Mouse (Mus musculus) T-helper 17 cell (primary cell): Measurements from ENCODE around the gene Cyfip2.

Experiments used
- in situ Hi-C, 2 experiments: fragments of 300-600 bp; cut with MboI, MseI; formaldehyde crosslinking; loops; 1 replicate in 1 of 2; 2 replicates in 1 of 2; pipeline ENCODE4 v1.15.1; 2025; ENCODE audit warnings: high pct_unique_total_duplicates in 2 of 2

Cyfip2 gene

GRCm38 (mm10) chr11:46236976-46237375 lies 75.7 kb downstream of the Cyfip2 start:
- in situ Hi-C loops = no loop called here

- in situ Hi-C loops = no loop called here
These were observed 77.3 kb downstream of the Cyfip2 start, which contains the start of gene Fndc9 for GRCm38 (mm10) chr11:46235334-46235733. TSS of gene Fndc9 (plus strand) at chr11:46235531.

GRCm38 (mm10) chr11:46233966-46234365 lies 78.7 kb downstream of the Cyfip2 start:
- in situ Hi-C loops = no loop called here

- in situ Hi-C loops = no loop called here
These were observed 79.9 kb downstream of the Cyfip2 start for GRCm38 (mm10) chr11:46232803-46233202.

GRCm38 (mm10) chr11:46230184-46230583 lies 82.5 kb downstream of the Cyfip2 start:
- in situ Hi-C loops = no loop called here

GRCm38 (mm10) chr11:46225345-46225744 lies 87.3 kb downstream of the Cyfip2 start:
- in situ Hi-C loops = no loop called here

- in situ Hi-C loops = no loop called here
These were observed 89.1 kb downstream of the Cyfip2 start for GRCm38 (mm10) chr11:46223575-46223974.

GRCm38 (mm10) chr11:46220211-46220610 lies 92.4 kb downstream of the Cyfip2 start:
- in situ Hi-C loops = no loop called here

GRCm38 (mm10) chr11:46219380-46219779 lies 93.3 kb downstream of the Cyfip2 start:
- in situ Hi-C loops = loop anchor here in 1 of 2 experiments (10.0 kb wide), 1 partner anchor 185 kb away; no protein-coding TSS in a partner anchor

GRCm38 (mm10) chr11:46218584-46218983 lies 94.1 kb downstream of the Cyfip2 start:
- in situ Hi-C loops = loop anchor here in 1 of 2 experiments (10.0 kb wide), 1 partner anchor 184 kb away; no protein-coding TSS in a partner anchor

GRCm38 (mm10) chr11:46217686-46218085 lies 95.0 kb downstream of the Cyfip2 start:
- in situ Hi-C loops = loop anchor here in 1 of 2 experiments (10.0 kb wide), 1 partner anchor 183 kb away; no protein-coding TSS in a partner anchor

- in situ Hi-C loops = loop anchor here in 1 of 2 experiments (10.0 kb wide), 1 partner anchor 182 kb away; no protein-coding TSS in a partner anchor
These were observed 96.0 kb downstream of the Cyfip2 start for GRCm38 (mm10) chr11:46216669-46217068.

- in situ Hi-C loops = loop anchor here in 1 of 2 experiments (10.0 kb wide), 1 partner anchor 181 kb away; no protein-coding TSS in a partner anchor
These were observed 97.3 kb downstream of the Cyfip2 start for GRCm38 (mm10) chr11:46215354-46215753.

GRCm38 (mm10) chr11:46214368-46215230 lies 98.1 kb downstream of the Cyfip2 start:
- in situ Hi-C loops = loop anchor here in 1 of 2 experiments (10.0 kb wide), 1 partner anchor 180 kb away; no protein-coding TSS in a partner anchor

GRCm38 (mm10) chr11:46213844-46214243 lies 98.8 kb downstream of the Cyfip2 start:
- in situ Hi-C loops = loop anchor here in 1 of 2 experiments (10.0 kb wide), 1 partner anchor 179 kb away; no protein-coding TSS in a partner anchor

GRCm38 (mm10) chr11:46211858-46212257 lies 100.8 kb downstream of the Cyfip2 start:
- in situ Hi-C loops = loop anchor here in 1 of 2 experiments (10.0 kb wide), 1 partner anchor 177 kb away; no protein-coding TSS in a partner anchor

- in situ Hi-C loops = loop anchor here (10.0 kb wide), 2 partner anchors 165 to 175 kb away; no protein-coding TSS in a partner anchor
These were observed 102.8 kb downstream of the Cyfip2 start for GRCm38 (mm10) chr11:46209884-46210283.

GRCm38 (mm10) chr11:46205639-46206409 lies 106.8 kb downstream of the Cyfip2 start:
- in situ Hi-C loops = loop anchor here in 1 of 2 experiments (10.0 kb wide), 1 partner anchor 161 kb away; no protein-coding TSS in a partner anchor

- in situ Hi-C loops = loop anchor here in 1 of 2 experiments (10.0 kb wide), 1 partner anchor 160 kb away; no protein-coding TSS in a partner anchor
These were observed 107.8 kb downstream of the Cyfip2 start for GRCm38 (mm10) chr11:46204841-46205240.

GRCm38 (mm10) chr11:46202547-46202887 lies 110.1 kb downstream of the Cyfip2 start:
- in situ Hi-C loops = loop anchor here in 1 of 2 experiments (10.0 kb wide), 1 partner anchor 158 kb away; no protein-coding TSS in a partner anchor
